Mouse (Mus musculus): ENCODE data around the gene Crybg1. TPM values are rescaled to one million over a fixed set of nuclear protein-coding genes. Genes with fewer than 3 reads are reported as not detected.

Crybg1 gene
- polyA plus RNA-seq, 1 experiment from 2014 or later: 0.39 TPM

Other genes with a start within 250 kb of the Crybg1 start
- gene Qrsl1, start 247.1 kb downstream of the Crybg1 start, polyA plus RNA-seq (2016; fragmentation: Nextera tagmentation; extraction: Ambion mirVana): 22.7 and 24.1 TPM in 2 replicates
- 15.9 and 18.0 TPM in 2 replicates for gene Rtn4ip1, start 247.0 kb downstream of the Crybg1 start, polyA plus RNA-seq (2016; fragmentation: Nextera tagmentation; extraction: Ambion mirVana)
- gene Atg5, start 119.5 kb upstream of the Crybg1 start, polyA plus RNA-seq (2016; fragmentation: Nextera tagmentation; extraction: Ambion mirVana): 46.7 and 50.6 TPM in 2 replicates